Mouse (Mus musculus) ES-Bruce4 (cell line): Measurements from ENCODE around the gene Galc.

Experiments used
- CTCF ChIP-seq: IDR thresholded peaks from one replicate; pipeline ENCODE4 v1.8.1; 2011; ENCODE audit warnings: low read depth, low read length
- EP300 ChIP-seq: IDR thresholded peaks from 2 replicates; pipeline ENCODE4 v1.6.1; 2011; ENCODE audit warnings: low read depth, low read length; ENCODE audit not compliant: insufficient read depth
- POLR2A ChIP-seq: IDR thresholded peaks from one replicate; pipeline ENCODE4 v1.8.1; 2011; ENCODE audit warnings: low read length; ENCODE audit not compliant: insufficient read depth

- TF ChIP-seq POLR2A: no peak
- TF ChIP-seq CTCF: no peak
- TF ChIP-seq EP300: no peak
Observed at GRCm38 (mm10) chr12:98181729-98182128, 77.5 kb downstream of the Galc start.
